Mouse (Mus musculus): ENCODE measurements around the gene Olfr218. TPM values are rescaled to one million over a fixed set of nuclear protein-coding genes. Genes with fewer than 3 reads are reported as not detected.

The Olfr218 gene
- polyA plus RNA-seq, 1 experiment from 2014 or later, result not detected

Other genes with a start within 250 kb of the Olfr218 start
- gene Olfr16, start 247.4 kb upstream of the Olfr218 start, polyA plus RNA-seq (2015; fragmentation: Nextera tagmentation; extraction: Ambion mirVana), result not detected in 2 replicates
- not detected in 2 replicates for gene Olfr1408, start 60.4 kb upstream of the Olfr218 start, polyA plus RNA-seq (2015; fragmentation: Nextera tagmentation; extraction: Ambion mirVana)
- gene Olfr1406, start 7.2 kb upstream of the Olfr218 start, polyA plus RNA-seq (2015; fragmentation: Nextera tagmentation; extraction: Ambion mirVana), result not detected in 2 replicates
- gene Olfr1404, start 14.6 kb downstream of the Olfr218 start, polyA plus RNA-seq (2015; fragmentation: Nextera tagmentation; extraction: Ambion mirVana), result not detected in 2 replicates
- 0.13 TPM in 1 of 2 replicates, not detected in the other for gene Fcer1a, start 29.4 kb downstream of the Olfr218 start, polyA plus RNA-seq (2015; fragmentation: Nextera tagmentation; extraction: Ambion mirVana)
- not detected in 2 replicates for gene Olfr418, start 68.2 kb downstream of the Olfr218 start, polyA plus RNA-seq (2015; fragmentation: Nextera tagmentation; extraction: Ambion mirVana)
- gene Mptx2, start 80.0 kb downstream of the Olfr218 start, polyA plus RNA-seq (2015; fragmentation: Nextera tagmentation; extraction: Ambion mirVana), result not detected in 2 replicates
- 61.5 and 68.9 TPM in 2 replicates for gene Ackr1, start 135.9 kb downstream of the Olfr218 start, polyA plus RNA-seq (2015; fragmentation: Nextera tagmentation; extraction: Ambion mirVana)
- gene Aim2, start 153.1 kb downstream of the Olfr218 start, polyA plus RNA-seq (2015; fragmentation: Nextera tagmentation; extraction: Ambion mirVana), result 4.3 and 5.1 TPM in 2 replicates
- 1.1 and 1.5 TPM in 2 replicates for gene Cadm3, start 169.9 kb downstream of the Olfr218 start, polyA plus RNA-seq (2015; fragmentation: Nextera tagmentation; extraction: Ambion mirVana)

All from liver, embryonic 13.5 days (tissue).